Mouse (Mus musculus) Patski (cell line): ENCODE data around the gene Rabep1. TPM values are rescaled to one million over a fixed set of nuclear protein-coding genes. Genes with fewer than 3 reads are reported as not detected.

Source experiments
- ATAC-seq: fragments of 100-300 bp; one replicate; pipeline ENCODE4 v1.8.0; 2021
- CTCF ChIA-PET: fragments of 350-600 bp; sonication (Branson Sonifier 250); formaldehyde crosslinking; loops from one replicate; lab custom pipeline; 2022; ENCODE audit warnings: inconsistent platforms; lab: Charles Lee
- POLR2A ChIA-PET: fragments of 350-600 bp; sonication (Branson Sonifier 250); formaldehyde crosslinking; loops from one replicate; lab custom pipeline; 2022; ENCODE audit warnings: antibody characterized with exemption, inconsistent platforms; lab: Charles Lee
- DNase-seq: peaks from one replicate; pipeline ENCODE4 v3.0.0-alpha.2; 2011; ENCODE audit warnings: low read depth, low spot score
- H3K27me3 ChIP-seq: fragments of 371-371 bp; one replicate; pipeline ENCODE4 v1.5.1; 2021
- CTCF ChIP-seq: fragments of 100-300 bp; IDR thresholded peaks from one replicate; pipeline ENCODE4 v1.5.1; 2021
- in situ Hi-C: fragments of 300-500 bp; cut with MboI; formaldehyde crosslinking; loops from 3 replicates; pipeline ENCODE4 v1.11.1; 2018; ENCODE audit warnings: low pct_unique_long_range_greater_than_20kb, mixed read lengths
- polyA plus RNA-seq: library from polyadenylated mRNA; unstranded; gene quantifications from one replicate; pipeline ENCODE4 v1.2.3, GENCODE M21; 2021

Gene Rabep1
- polyA plus RNA-seq, 1 experiment from 2014 or later, result 48.8 TPM

- H3K27me3 ChIP-seq, result no peaks in the 10 kb centered on the region
- ATAC-seq (peak; percentile 58), DNase-seq (no peak)
- CTCF ChIA-PET, result interaction anchor here (1.0 kb wide), 1 partner anchor 11 kb away, joined by 3 read pairs; no protein-coding TSS in a partner anchor
- TF ChIP-seq CTCF, result no peak
- in situ Hi-C loops, result no loop called here
- POLR2A ChIA-PET, result no interaction called here
Measured at GRCm38 (mm10) chr11:70970560-70971540, 126.3 kb downstream of the Rabep1 start.

DNA sequence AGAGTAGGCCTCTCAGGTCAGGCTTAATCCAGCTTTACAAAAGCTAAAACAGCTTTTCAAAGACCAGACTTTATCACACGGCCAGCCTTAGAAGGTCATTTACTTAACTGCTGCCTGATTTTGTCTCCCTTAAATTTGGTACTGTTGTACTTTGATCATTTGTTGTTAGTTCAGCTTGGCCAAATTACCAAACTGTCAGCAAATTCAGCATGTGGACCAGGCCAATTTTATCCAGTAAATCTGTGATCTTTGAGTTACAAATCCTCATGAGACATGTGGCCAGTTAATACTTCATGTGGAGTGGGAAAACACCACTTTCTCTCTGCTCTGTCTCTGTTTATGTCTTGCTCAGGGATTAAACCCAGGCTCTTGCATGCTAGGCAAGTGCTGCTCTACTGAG lies 128.0 kb downstream of the Rabep1 start:
- DNase-seq (no peak), ATAC-seq (no peak)
- CTCF ChIA-PET, result no interaction called here
- in situ Hi-C loops, result no loop called here
- H3K27me3 ChIP-seq, result no peaks in the 10 kb centered on the region
- POLR2A ChIA-PET, result no interaction called here
- no peak for TF ChIP-seq CTCF

DNA sequence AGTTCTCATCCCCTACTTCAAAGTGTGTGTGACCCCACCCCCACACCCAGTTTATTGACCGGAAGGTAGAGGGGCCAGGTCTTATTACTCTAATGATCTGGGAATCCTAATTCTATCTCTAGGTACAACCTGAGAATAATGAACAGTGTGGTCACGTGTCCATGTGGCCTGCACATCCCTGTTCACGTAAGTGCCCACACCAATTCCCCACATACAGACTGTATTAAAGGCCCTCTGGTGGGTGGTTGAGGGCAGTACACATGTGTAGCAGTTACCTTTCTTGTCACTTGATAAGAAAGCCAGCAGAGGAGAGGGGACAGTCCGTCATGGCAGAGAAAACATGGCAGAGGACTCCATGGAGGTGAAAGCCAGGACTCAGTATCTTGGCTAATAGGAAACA lies 129.4 kb downstream of the Rabep1 start:
- DNase-seq (no peak), ATAC-seq (no peak)
- POLR2A ChIA-PET, result interaction anchor here (0.6 kb wide), 1 partner anchor 1054 kb away, joined by 3 read pairs; no protein-coding TSS in a partner anchor
- H3K27me3 ChIP-seq, result no peaks in the 10 kb centered on the region
- CTCF ChIA-PET, result no interaction called here
- in situ Hi-C loops, result no loop called here
- peak; percentile 57 for TF ChIP-seq CTCF

GRCm38 (mm10) chr11:70975193-70975592 lies 130.6 kb downstream of the Rabep1 start:
- POLR2A ChIA-PET, result no interaction called here
- CTCF ChIA-PET, result no interaction called here
- no peaks in the 10 kb centered on the region for H3K27me3 ChIP-seq
- no peak for TF ChIP-seq CTCF
- ATAC-seq (no peak), DNase-seq (no peak)
- in situ Hi-C loops, result no loop called here

- in situ Hi-C loops, result no loop called here
- no peak for TF ChIP-seq CTCF
- H3K27me3 ChIP-seq, result no peaks in the 10 kb centered on the region
- ChIA-PET CTCF (no interaction called here), POLR2A (no interaction called here)
- ATAC-seq (no peak), DNase-seq (no peak)
Measured at GRCm38 (mm10) chr11:70977293-70977692, 132.7 kb downstream of the Rabep1 start.

GRCm38 (mm10) chr11:70980232-70980631 lies 135.7 kb downstream of the Rabep1 start:
- POLR2A ChIA-PET, result no interaction called here
- no peak for ATAC-seq
- TF ChIP-seq CTCF, result no peak
- no peaks in the 10 kb centered on the region for H3K27me3 ChIP-seq
- CTCF ChIA-PET, result no interaction called here
- in situ Hi-C loops, result no loop called here
- no peak for DNase-seq

- ChIA-PET POLR2A (interaction anchor here (0.7 kb wide), 1 partner anchor 17 kb away, joined by 3 read pairs; no protein-coding TSS in a partner anchor), CTCF (no interaction called here)
- no peak for TF ChIP-seq CTCF
- no peaks in the 10 kb centered on the region for H3K27me3 ChIP-seq
- DNase-seq, result no peak
- in situ Hi-C loops, result no loop called here
- ATAC-seq, result no peak
Measured at GRCm38 (mm10) chr11:70980751-70981510, 136.4 kb downstream of the Rabep1 start.

GRCm38 (mm10) chr11:70982030-70982429 lies 137.5 kb downstream of the Rabep1 start:
- ChIA-PET POLR2A (interaction anchor here (1.0 kb wide), 1 partner anchor 22 kb away, joined by 3 read pairs; the partner anchor contains the start of gene Dhx33), CTCF (interaction anchor here (1.1 to 1.6 kb wide), 4 partner anchors 8 to 37 kb away, joined by 3 to 5 read pairs (median 4); partner anchors contain the start of genes Nup88 and Rpain)
- DNase-seq (no peak), ATAC-seq (no peak)
- H3K27me3 ChIP-seq, result no peaks in the 10 kb centered on the region
- no peak for TF ChIP-seq CTCF
- in situ Hi-C loops, result no loop called here

DNA sequence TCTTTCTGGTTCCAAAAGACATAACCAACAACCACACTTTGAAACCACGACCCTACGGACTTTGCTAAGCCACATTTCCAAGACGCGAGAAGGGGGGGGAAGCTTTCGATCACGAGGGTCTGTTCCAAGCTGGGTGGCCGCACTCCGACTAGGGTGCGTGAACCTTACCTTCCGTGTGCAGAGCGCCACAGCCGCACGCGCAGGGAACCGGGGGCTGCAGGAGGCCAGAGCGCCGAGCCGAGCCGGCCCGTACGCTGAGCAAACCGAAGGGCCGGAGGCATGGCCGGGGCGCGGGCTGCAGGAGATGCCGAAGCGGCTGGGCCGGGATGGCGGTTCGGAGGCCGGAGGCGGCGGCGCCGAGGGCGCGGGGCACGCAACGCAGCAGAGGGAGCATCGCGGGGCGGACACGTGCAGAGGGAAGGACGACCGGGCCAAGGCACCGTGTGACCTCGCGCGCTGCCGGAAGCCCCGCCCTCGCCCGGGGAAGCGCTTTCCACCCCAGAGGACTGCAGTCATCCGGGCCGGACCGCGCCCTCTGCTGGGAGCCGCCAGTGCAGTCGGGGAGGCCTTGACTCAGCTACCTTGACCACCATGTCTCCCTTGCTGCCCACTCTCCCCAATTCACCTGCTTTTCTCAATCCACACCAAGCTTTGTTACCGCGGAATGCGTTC lies 138.1 kb downstream of the Rabep1 start, which contains the start of gene C1qbp:
Gene C1qbp (minus strand): TSS at position 470 of the 672 bp plus-strand sequence.
- DNase-seq, result no peak
- ChIA-PET POLR2A (interaction anchor here (0.8 to 1.0 kb wide), 2 partner anchors 12 to 21 kb away, joined by 3 read pairs; partner anchors contain the start of gene Dhx33), CTCF (interaction anchor here (1.1 to 1.6 kb wide), 4 partner anchors 8 to 36 kb away, joined by 3 to 5 read pairs (median 4); partner anchors contain the start of genes Nup88 and Rpain)
- TF ChIP-seq CTCF, result peak; percentile 100
- H3K27me3 ChIP-seq, result no peaks in the 10 kb centered on the region
- peak; percentile 90 for ATAC-seq
- in situ Hi-C loops, result no loop called here

Other genes with a start within 250 kb of the Rabep1 start
- not detected for gene 4930544D05Rik, start 228.9 kb upstream of the Rabep1 start, polyA plus RNA-seq
- not detected for gene Chrne, start 225.6 kb upstream of the Rabep1 start, polyA plus RNA-seq
- gene Gp1ba, start 205.7 kb upstream of the Rabep1 start, polyA plus RNA-seq, result 0.39 TPM
- 37.0 TPM for gene Rnf167, start 197.5 kb upstream of the Rabep1 start, polyA plus RNA-seq
- gene Slc25a11, start 197.3 kb upstream of the Rabep1 start, polyA plus RNA-seq, result 152 TPM
- gene Pfn1, start 190.1 kb upstream of the Rabep1 start, polyA plus RNA-seq, result 1,032 TPM
- 16.2 TPM for gene Eno3, start 187.6 kb upstream of the Rabep1 start, polyA plus RNA-seq
- gene Spag7, start 175.4 kb upstream of the Rabep1 start, polyA plus RNA-seq, result 155 TPM
- gene Camta2, start 156.7 kb upstream of the Rabep1 start, polyA plus RNA-seq, result 22.2 TPM
- gene Inca1, start 144.6 kb upstream of the Rabep1 start, polyA plus RNA-seq, result 2.5 TPM
- 126 TPM for gene Kif1c, start 144.2 kb upstream of the Rabep1 start, polyA plus RNA-seq
- 7.9 TPM for gene Zfp3, start 80.6 kb upstream of the Rabep1 start, polyA plus RNA-seq
- gene Scimp, start 32.2 kb upstream of the Rabep1 start, polyA plus RNA-seq, result 0.05 TPM
- gene Nup88, start 125.2 kb downstream of the Rabep1 start, polyA plus RNA-seq, result 128 TPM
- gene Rpain, start 125.4 kb downstream of the Rabep1 start, polyA plus RNA-seq, result 51.8 TPM
- gene C1qbp, start 138.2 kb downstream of the Rabep1 start, polyA plus RNA-seq, result 248 TPM
- 20.9 TPM for gene Dhx33, start 159.7 kb downstream of the Rabep1 start, polyA plus RNA-seq
- 30.3 TPM for gene Mis12, start 174.8 kb downstream of the Rabep1 start, polyA plus RNA-seq
- 35.1 TPM for gene Derl2, start 175.1 kb downstream of the Rabep1 start, polyA plus RNA-seq
- 0.41 TPM for gene 6330403K07Rik, start 188.7 kb downstream of the Rabep1 start, polyA plus RNA-seq